Mouse (Mus musculus) forebrain, embryonic 11.5 days (tissue): Measurements from ENCODE around the gene Nkd1. TPM values are rescaled to one million over a fixed set of nuclear protein-coding genes. Genes with fewer than 3 reads are reported as not detected.

Source experiments
- ATAC-seq: fragments of 200-750 bp; cut with Nextera tagmentation; replicated peaks from 2 replicates; pipeline ENCODE4 v1.8.0; 2017; ENCODE audit warnings: moderate TSS enrichment; ENCODE audit not compliant: low FRiP score
- DNase-seq: peaks from one replicate; pipeline ENCODE4 v3.0.0-alpha.2; 2017; ENCODE audit warnings: low spot score
- H3K27ac ChIP-seq: fragments of 300-500 bp; sonication (generic); 2 replicates; pipeline ENCODE4 v1.5.1; 2014; ENCODE audit warnings: low read depth, low read length
- H3K27me3 ChIP-seq: fragments of 300-500 bp; sonication (generic); 2 replicates; pipeline ENCODE4 v1.6.1; 2014; ENCODE audit warnings: mild to moderate bottlenecking, low read length, mixed read lengths; ENCODE audit not compliant: control insufficient read depth, insufficient read depth
- H3K36me3 ChIP-seq: fragments of 300-500 bp; sonication (generic); 2 replicates; pipeline ENCODE4 v1.6.1; 2014; ENCODE audit warnings: mild to moderate bottlenecking, low read length, moderate library complexity, mixed read lengths; ENCODE audit not compliant: control insufficient read depth, insufficient read depth
- H3K4me1 ChIP-seq: fragments of 300-500 bp; sonication (generic); replicated peaks from 2 replicates; pipeline ENCODE4 v1.6.1; 2014; ENCODE audit warnings: low read length, mixed read lengths; ENCODE audit not compliant: control insufficient read depth, insufficient read depth
- H3K4me2 ChIP-seq: fragments of 300-500 bp; sonication (generic); 2 replicates; pipeline ENCODE4 v1.6.1; 2014; ENCODE audit warnings: low read depth, mild to moderate bottlenecking, low read length, moderate library complexity, mixed read lengths; ENCODE audit not compliant: severe bottlenecking
- H3K4me3 ChIP-seq: fragments of 300-500 bp; sonication (generic); 2 replicates; pipeline ENCODE4 v1.5.1; 2014; ENCODE audit warnings: low read depth, low read length
- H3K9ac ChIP-seq: fragments of 300-500 bp; sonication (generic); 2 replicates; pipeline ENCODE4 v1.6.1; 2014; ENCODE audit warnings: low read length
- H3K9me3 ChIP-seq: fragments of 300-500 bp; sonication (generic); 2 replicates; pipeline ENCODE4 v1.6.1; 2016; ENCODE audit warnings: low read length, mixed read lengths; ENCODE audit not compliant: control insufficient read depth
- WGBS: fragments of 180-500 bp; shearing (Covaris S2); extraction: QIAGEN DNeasy Blood & Tissue Kit; methylation state at CpG from one replicate; pipeline ENCODE4 v1.1.7; 2014; 5-methylcytosine and 5-hydroxymethylcytosine counted together
- polyA plus RNA-seq: library from polyadenylated mRNA; unstranded; fragments of >200 nt; fragmentation: Nextera tagmentation; extraction: Ambion mirVana; gene quantifications from 2 replicates; pipeline ENCODE4 v1.2.1, GENCODE M21; 2014

The Nkd1 gene
- polyA plus RNA-seq, 1 experiment from 2014 or later = 63.0 TPM

DNA sequence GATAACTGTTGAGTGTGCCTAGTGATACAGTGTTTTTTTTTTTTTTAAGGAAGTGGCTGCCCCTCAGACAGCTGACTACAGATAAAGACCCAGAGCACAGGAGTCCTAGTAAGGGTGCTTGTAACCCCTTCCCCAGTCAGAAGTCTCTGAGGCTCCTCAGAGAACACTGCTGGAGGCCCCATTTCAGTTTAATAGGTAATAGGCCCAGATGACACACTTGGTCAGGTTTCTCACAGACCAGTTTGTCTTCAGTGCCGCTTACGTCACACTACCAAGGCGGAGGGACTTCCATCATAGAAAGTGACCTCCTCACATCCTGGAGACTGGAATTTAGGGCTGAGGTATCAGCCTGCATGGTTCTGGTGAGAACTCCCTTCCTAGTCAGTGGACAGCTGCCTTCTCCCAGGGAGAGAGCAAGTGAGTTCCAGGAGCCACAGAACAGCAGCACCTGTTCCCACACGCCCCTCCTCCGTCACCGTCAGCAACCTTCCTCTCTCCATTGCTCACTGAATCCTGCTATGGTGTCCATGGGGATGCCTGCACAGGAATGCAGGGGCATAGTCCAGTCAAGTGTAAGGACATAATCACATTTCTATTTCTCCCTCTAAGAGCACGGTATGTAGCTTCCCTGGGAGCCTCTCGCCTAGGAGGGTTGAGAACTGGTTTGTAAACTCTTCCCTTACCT is 67.2 kb downstream of the Nkd1 start:
- Histone ChIP-seq H3K9ac (no peak overlapping the region), H3K9me3 (no peaks in the 10 kb centered on the region), H3K27ac (no peak overlapping the region), H3K4me2 (no peak overlapping the region), H3K4me3 (no peak overlapping the region), H3K36me3 (no peaks in the 10 kb centered on the region), H3K27me3 (no peaks in the 10 kb centered on the region), H3K4me1 (no peaks in the 10 kb centered on the region)
- ATAC-seq (no peak), DNase-seq (no peak)
- WGBS = 90% methylated on average over 8 of the region's 8 CpGs

DNA sequence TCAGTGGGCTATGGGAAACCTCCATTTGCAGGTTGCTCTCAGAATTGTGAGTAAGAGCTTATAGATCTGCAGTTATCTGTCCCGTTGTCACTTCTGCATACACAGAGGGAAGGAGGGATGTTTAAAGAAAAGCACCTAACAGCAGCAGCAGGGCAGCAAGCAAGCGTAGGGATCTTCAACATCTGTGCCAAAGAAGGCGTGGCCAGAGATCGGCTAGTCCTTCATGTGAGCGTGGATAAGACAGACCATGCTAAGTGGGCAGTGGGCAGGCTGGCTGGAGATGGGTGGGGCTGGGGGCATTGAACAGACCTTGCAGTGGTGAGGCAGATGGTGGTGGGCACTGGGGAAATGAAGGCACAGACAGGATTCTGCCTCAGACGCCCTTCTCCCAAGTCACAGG is 69.1 kb downstream of the Nkd1 start:
- no peak overlapping the region for H3K27ac ChIP-seq
- 86% methylated on average over 6 of the region's 6 CpGs for WGBS
- no peak overlapping the region for H3K9ac ChIP-seq
- no peaks in the 10 kb centered on the region for H3K4me1 ChIP-seq
- ATAC-seq = no peak
- H3K4me3 ChIP-seq = no peak overlapping the region
- H3K36me3 ChIP-seq = no peaks in the 10 kb centered on the region
- H3K27me3 ChIP-seq = no peaks in the 10 kb centered on the region
- H3K4me2 ChIP-seq = no peak overlapping the region
- no peak for DNase-seq
- H3K9me3 ChIP-seq = no peaks in the 10 kb centered on the region

DNA sequence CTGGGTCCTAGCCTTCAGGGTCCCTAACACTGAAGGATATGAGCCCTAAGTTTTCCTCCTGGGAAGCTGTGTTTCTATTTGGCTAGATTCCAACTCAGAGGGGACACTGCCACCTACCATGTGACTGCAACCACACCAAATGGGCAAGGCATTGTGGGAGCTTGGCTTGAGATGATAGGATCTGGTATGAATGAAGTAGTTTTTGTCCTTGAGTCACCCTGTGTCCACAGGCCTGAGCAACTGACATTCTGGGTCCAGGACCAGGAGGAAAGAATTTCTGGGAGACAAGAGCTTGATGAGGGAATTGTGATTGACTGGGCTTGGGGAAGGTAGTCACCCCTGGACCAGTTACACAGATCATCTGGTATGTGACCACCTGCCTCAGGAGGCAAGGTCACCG is 72.8 kb downstream of the Nkd1 start:
- ATAC-seq = no peak
- no peak overlapping the region for H3K9ac ChIP-seq
- 96% methylated on average over 1 of the region's 1 CpGs for WGBS
- H3K4me3 ChIP-seq = no peak overlapping the region
- no peak overlapping the region for H3K27ac ChIP-seq
- H3K4me2 ChIP-seq = no peak overlapping the region
- no peak for DNase-seq
- no peaks in the 10 kb centered on the region for H3K36me3 ChIP-seq
- H3K4me1 ChIP-seq = no peaks in the 10 kb centered on the region
- no peaks in the 10 kb centered on the region for H3K27me3 ChIP-seq
- no peaks in the 10 kb centered on the region for H3K9me3 ChIP-seq

DNA sequence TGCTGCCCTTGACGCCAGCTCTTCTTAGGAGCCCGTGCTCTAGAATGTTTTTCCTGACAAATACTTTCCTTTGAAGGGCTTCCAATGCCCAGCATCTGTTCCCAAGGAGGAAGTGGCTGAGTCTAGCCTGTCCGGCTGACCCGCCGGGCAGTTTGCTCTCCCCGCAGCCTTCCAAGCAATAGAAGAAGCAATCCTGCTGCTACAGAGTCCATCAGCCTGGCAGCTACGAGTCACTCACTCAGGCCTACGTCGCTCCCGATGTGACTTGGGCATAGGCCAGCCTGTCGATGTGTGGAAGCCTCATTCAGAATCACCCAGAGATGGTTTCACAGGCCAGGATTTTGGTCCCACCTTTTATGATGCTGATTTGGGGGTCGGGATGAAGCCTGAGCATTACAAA is 74.9 kb downstream of the Nkd1 start:
- Histone ChIP-seq H3K9ac (no peak overlapping the region), H3K4me2 (no peak overlapping the region), H3K27ac (no peak overlapping the region), H3K27me3 (no peaks in the 10 kb centered on the region), H3K4me1 (no peaks in the 10 kb centered on the region), H3K36me3 (no peaks in the 10 kb centered on the region), H3K9me3 (no peaks in the 10 kb centered on the region), H3K4me3 (no peak overlapping the region)
- 90% methylated on average over 12 of the region's 12 CpGs for WGBS
- ATAC-seq (no peak), DNase-seq (no peak)

DNA sequence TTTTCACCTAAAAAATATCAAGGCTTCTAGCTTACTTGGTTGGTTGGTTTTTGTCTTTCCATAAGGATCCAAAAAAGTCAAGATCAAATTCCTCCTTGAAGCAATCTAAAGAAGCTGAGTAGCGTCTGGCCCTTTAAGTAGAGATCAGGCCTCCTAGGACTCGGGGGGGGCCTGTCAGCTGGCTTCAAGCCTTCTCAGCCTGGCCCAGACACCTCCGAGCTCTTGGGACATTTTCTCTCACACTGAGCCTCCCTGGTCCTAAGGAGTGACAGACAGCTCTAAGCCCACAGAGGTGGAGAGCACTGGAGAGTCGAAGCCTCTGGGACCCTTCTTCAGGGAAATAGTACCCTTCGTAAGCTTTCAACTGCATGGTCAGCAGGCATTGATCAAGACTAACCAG is 77.4 kb downstream of the Nkd1 start:
- H3K4me3 ChIP-seq = no peak overlapping the region
- H3K9ac ChIP-seq = no peak overlapping the region
- WGBS = 77% methylated on average over 5 of the region's 5 CpGs
- DNase-seq (no peak), ATAC-seq (no peak)
- H3K36me3 ChIP-seq = no peaks in the 10 kb centered on the region
- H3K27me3 ChIP-seq = no peaks in the 10 kb centered on the region
- peaks cover 5% of the 10 kb centered on the region; the same call in 1 of the 2 replicates for H3K4me1 ChIP-seq
- no peaks in the 10 kb centered on the region for H3K9me3 ChIP-seq
- no peak overlapping the region for H3K27ac ChIP-seq
- no peak overlapping the region for H3K4me2 ChIP-seq

GRCm38 (mm10) chr8:88599491-88599890 is 78.3 kb downstream of the Nkd1 start:
- Histone ChIP-seq H3K4me3 (no peak overlapping the region), H3K4me2 (no peak overlapping the region), H3K27me3 (no peaks in the 10 kb centered on the region), H3K9me3 (no peaks in the 10 kb centered on the region), H3K27ac (no peak overlapping the region), H3K4me1 (peaks cover 5% of the 10 kb centered on the region; the same call in 1 of the 2 replicates), H3K36me3 (no peaks in the 10 kb centered on the region), H3K9ac (no peak overlapping the region)
- DNase-seq (no peak), ATAC-seq (no peak)
- WGBS = 85% methylated on average over 7 of the region's 7 CpGs

- no peaks in the 10 kb centered on the region for H3K27me3 ChIP-seq
- peak overlapping the region; percentile 39; the same call in 1 of the 2 replicates for H3K9ac ChIP-seq
- H3K27ac ChIP-seq = peak overlapping the region; percentile 55
- H3K36me3 ChIP-seq = no peaks in the 10 kb centered on the region
- peak overlapping the region; percentile 22; the same call in 1 of the 2 replicates for H3K4me3 ChIP-seq
- H3K9me3 ChIP-seq = no peaks in the 10 kb centered on the region
- H3K4me1 ChIP-seq = peaks cover 8% of the 10 kb centered on the region; the same call in 1 of the 2 replicates
- DNase-seq (peak; percentile 60), ATAC-seq (peak; percentile 50)
- H3K4me2 ChIP-seq = peak overlapping the region; percentile 57
- WGBS = 3% methylated on average over 10 of the region's 10 CpGs
Measured at GRCm38 (mm10) chr8:88603446-88603989, 82.4 kb downstream of the Nkd1 start.

GRCm38 (mm10) chr8:88604065-88605038 is 83.2 kb downstream of the Nkd1 start:
- no peaks in the 10 kb centered on the region for H3K36me3 ChIP-seq
- peak overlapping the region; percentile 22; the same call in 1 of the 2 replicates for H3K4me3 ChIP-seq
- no peaks in the 10 kb centered on the region for H3K27me3 ChIP-seq
- peak overlapping the region; percentile 55 for H3K27ac ChIP-seq
- 6% methylated on average over 19 of the region's 20 CpGs for WGBS
- ATAC-seq = peak; percentile 95
- peak overlapping the region; percentile 57 for H3K4me2 ChIP-seq
- peak overlapping the region; percentile 39; the same call in 1 of the 2 replicates for H3K9ac ChIP-seq
- H3K4me1 ChIP-seq = peaks cover 8% of the 10 kb centered on the region; the same call in 1 of the 2 replicates
- DNase-seq = peak; percentile 98
- no peaks in the 10 kb centered on the region for H3K9me3 ChIP-seq
